Mouse (Mus musculus): ENCODE measurements around the gene Rad51b. TPM values are rescaled to one million over a fixed set of nuclear protein-coding genes. Genes with fewer than 3 reads are reported as not detected.

Gene Rad51b
- total RNA-seq (2021): under 1 TPM; 0.47 to 0.50 TPM
- polyA plus RNA-seq (2012; rRNA removed): 0.26 and 0.49 TPM in 2 replicates
- long read RNA-seq: 0 reads

DNA sequence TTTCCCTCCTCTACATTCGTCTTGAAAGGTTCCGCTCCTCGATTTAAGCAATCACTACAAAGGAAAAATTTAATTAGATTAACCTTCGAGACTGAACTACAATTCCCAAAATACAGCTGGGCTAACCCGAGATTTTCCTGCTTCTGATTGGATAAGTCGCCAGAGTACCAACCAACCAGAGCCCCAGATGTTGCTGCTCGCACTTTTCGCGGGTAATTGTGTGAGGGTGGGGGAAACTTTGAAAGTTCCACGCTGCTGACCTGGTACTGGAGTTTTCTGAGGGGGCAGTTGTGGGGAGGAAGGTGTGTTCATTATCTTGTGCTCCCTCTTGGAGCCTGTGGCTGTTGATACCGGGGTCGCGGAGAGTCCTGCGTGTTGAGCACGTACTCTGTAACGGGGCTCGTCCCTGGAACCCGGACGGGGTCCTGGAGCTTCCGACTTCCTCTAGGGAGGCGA lies at the start of gene Rad51b:
Rad51b (plus strand) TSS at position 162 of the 456 bp plus-strand sequence.
- H3K79me2 ChIP-seq (replicated peaks; ENCODE audit: control insufficient read depth, insufficient read depth, low read length): no peaks in the 10 kb centered on the region
- H3K4me3 ChIP-seq: peak within 1 kb of the TSS; percentile 92
- peak within 1 kb of the TSS; percentile 71 for H3K27ac ChIP-seq
- H3K9ac ChIP-seq (ENCODE audit: low read depth, low read length): peak within 1 kb of the TSS; percentile 83
- peak; percentile 70 to 82 for DNase-seq
- no peaks in the 10 kb centered on the region for H3K27me3 ChIP-seq (ENCODE audit: control insufficient read depth, insufficient read depth, low read length)
- H3K4me1 ChIP-seq (ENCODE audit: control insufficient read depth, insufficient read depth, low read length): peaks cover 2% of the 10 kb centered on the region
- H3K36me3 ChIP-seq (ENCODE audit: control insufficient read depth, insufficient read depth, low read length): no peaks in the 10 kb centered on the region; the same call in 1 of the 2 replicates
- WGBS: under 1% methylated on average over 21 of the region's 21 CpGs
- intact Hi-C loops (cut with DNase I): no loop called here
- TF ChIP-seq CTCF (IDR thresholded peaks at IDR 0.05) (no peak), EP300 (IDR thresholded peaks at IDR 0.05; ENCODE audit: insufficient read depth, low read depth, low read length) (no peak), POLR2A (IDR thresholded peaks at IDR 0.05; ENCODE audit: insufficient read depth, low read depth, low read length) (no peak)

DNA sequence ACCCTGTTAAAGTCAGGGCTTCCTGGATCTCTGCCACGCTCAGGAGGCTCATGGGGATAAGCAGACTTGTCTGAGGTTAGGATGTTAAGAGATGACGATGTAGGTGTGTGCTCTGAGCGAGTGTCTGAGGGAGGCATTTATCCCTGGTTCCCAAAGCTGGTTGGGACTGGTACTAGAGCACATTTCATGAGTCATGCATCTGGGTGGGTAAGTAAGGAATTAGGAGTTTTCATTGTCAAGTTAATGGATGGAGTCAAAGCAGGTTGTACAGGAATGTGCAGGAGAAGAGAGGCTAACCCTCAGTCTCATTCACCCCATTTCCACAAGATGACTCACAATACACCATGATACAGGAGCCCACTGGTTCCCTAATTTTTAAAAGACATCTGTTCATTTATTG lies 49.0 kb upstream of the Rad51b start:
- Histone ChIP-seq H3K27ac (no peak overlapping the region), H3K4me3 (no peak overlapping the region), H3K79me2 (replicated peaks; ENCODE audit: control insufficient read depth, insufficient read depth, low read length) (no peaks in the 10 kb centered on the region), H3K4me1 (ENCODE audit: control insufficient read depth, insufficient read depth, low read length) (no peaks in the 10 kb centered on the region), H3K36me3 (ENCODE audit: control insufficient read depth, insufficient read depth, low read length) (no peaks in the 10 kb centered on the region), H3K27me3 (ENCODE audit: control insufficient read depth, insufficient read depth, low read length) (no peaks in the 10 kb centered on the region), H3K9ac (ENCODE audit: low read depth, low read length) (no peak overlapping the region)
- DNase-seq: no peak
- intact Hi-C loops (cut with DNase I): no loop called here
- WGBS: 89% methylated on average over 3 of the region's 3 CpGs
- no peak for TF ChIP-seq POLR2A (IDR thresholded peaks at IDR 0.05; ENCODE audit: insufficient read depth, low read depth, low read length)
- TF ChIP-seq CTCF (IDR thresholded peaks at IDR 0.05): no peak
- TF ChIP-seq EP300 (IDR thresholded peaks at IDR 0.05; ENCODE audit: insufficient read depth, low read depth, low read length): no peak

DNA sequence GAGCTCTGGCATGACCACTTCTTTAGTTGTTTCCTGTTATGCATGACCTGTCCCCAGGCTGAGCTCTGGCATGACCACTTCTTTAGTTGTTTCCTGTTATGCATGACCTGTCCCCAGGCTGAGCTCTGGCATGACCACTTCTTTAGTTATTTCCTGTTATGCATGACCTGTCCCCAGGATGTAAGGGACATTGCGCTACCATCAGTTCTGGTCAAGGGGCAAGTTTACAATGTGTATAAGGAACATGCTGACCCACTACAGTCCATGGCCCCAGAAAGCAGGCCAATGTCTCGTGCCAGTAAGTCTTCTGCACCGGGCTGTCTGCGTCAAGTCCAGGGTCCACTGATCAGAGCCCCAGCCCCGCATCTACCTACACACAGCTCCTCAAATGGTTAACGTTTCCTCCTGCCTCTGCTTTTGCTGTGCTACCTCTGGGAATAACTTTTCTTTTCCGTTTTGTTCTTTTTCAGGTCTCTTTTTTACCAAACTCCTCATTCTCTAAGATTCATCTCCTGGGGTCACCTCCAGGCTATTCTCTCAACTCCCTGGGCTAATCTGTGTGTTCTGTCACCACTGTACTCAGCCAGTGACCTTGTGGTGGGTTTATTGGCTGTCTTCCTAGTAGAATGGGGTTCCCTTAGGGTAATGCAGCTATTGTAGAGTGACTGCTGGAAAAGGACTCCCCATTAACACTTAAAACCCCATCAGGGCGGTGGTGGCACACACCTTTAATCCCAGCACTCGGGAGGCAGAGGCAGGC lies 43.6 kb upstream of the Rad51b start:
- no peak overlapping the region for H3K27ac ChIP-seq
- 0 out of 2 replicates have a peak, but pooled peaks cover 1% of the 10 kb centered on the region for H3K4me1 ChIP-seq (ENCODE audit: control insufficient read depth, insufficient read depth, low read length)
- no peaks in the 10 kb centered on the region; the same call in 1 of the 2 replicates for H3K36me3 ChIP-seq (ENCODE audit: control insufficient read depth, insufficient read depth, low read length)
- 74% methylated on average over 9 of the region's 9 CpGs for WGBS
- DNase-seq: no peak
- H3K79me2 ChIP-seq (replicated peaks; ENCODE audit: control insufficient read depth, insufficient read depth, low read length): no peaks in the 10 kb centered on the region
- no peak overlapping the region for H3K4me3 ChIP-seq
- TF ChIP-seq CTCF (IDR thresholded peaks at IDR 0.05) (no peak), EP300 (IDR thresholded peaks at IDR 0.05; ENCODE audit: insufficient read depth, low read depth, low read length) (no peak), POLR2A (IDR thresholded peaks at IDR 0.05; ENCODE audit: insufficient read depth, low read depth, low read length) (no peak)
- H3K9ac ChIP-seq (ENCODE audit: low read depth, low read length): no peak overlapping the region
- no peaks in the 10 kb centered on the region for H3K27me3 ChIP-seq (ENCODE audit: control insufficient read depth, insufficient read depth, low read length)
- intact Hi-C loops (cut with DNase I): no loop called here

DNA sequence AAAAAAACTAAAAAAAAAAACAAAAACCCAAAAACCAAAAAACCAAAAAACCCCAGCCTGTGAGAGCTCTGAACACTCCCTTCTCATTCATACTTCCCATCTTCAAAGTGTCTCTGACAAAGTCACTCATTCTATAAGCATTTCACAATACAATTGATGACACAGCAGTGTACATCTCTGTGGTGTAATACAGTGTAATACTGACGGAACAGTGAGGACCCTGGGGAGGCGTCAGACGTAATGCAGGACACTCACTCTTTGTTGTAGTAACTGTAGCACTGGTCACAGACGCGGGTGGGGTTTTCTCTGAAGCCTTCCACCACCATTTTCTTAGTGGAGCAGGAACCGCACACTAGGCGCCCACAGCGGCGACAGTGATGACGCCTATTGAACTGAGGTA lies 42.1 kb upstream of the Rad51b start:
- DNase-seq: no peak
- TF ChIP-seq CTCF (IDR thresholded peaks at IDR 0.05) (no peak), EP300 (IDR thresholded peaks at IDR 0.05; ENCODE audit: insufficient read depth, low read depth, low read length) (no peak), POLR2A (IDR thresholded peaks at IDR 0.05; ENCODE audit: insufficient read depth, low read depth, low read length) (no peak)
- Histone ChIP-seq H3K79me2 (replicated peaks; ENCODE audit: control insufficient read depth, insufficient read depth, low read length) (no peaks in the 10 kb centered on the region), H3K36me3 (ENCODE audit: control insufficient read depth, insufficient read depth, low read length) (no peaks in the 10 kb centered on the region; the same call in 1 of the 2 replicates), H3K27ac (no peak overlapping the region), H3K9ac (ENCODE audit: low read depth, low read length) (no peak overlapping the region), H3K27me3 (ENCODE audit: control insufficient read depth, insufficient read depth, low read length) (no peaks in the 10 kb centered on the region), H3K4me1 (ENCODE audit: control insufficient read depth, insufficient read depth, low read length) (0 out of 2 replicates have a peak, but pooled peaks cover 1% of the 10 kb centered on the region), H3K4me3 (no peak overlapping the region)
- intact Hi-C loops (cut with DNase I): no loop called here
- WGBS: 95% methylated on average over 10 of the region's 10 CpGs

GRCm38 (mm10) chr12:79260154-79260553 lies 36.9 kb upstream of the Rad51b start:
- no peak overlapping the region for H3K9ac ChIP-seq (ENCODE audit: low read depth, low read length)
- intact Hi-C loops (cut with DNase I): loop anchor here (5.0 kb wide), 1 partner anchor 68 kb away; the partner anchor contains the start of gene Rdh11
- no peak for TF ChIP-seq CTCF (IDR thresholded peaks at IDR 0.05)
- no peak for TF ChIP-seq POLR2A (IDR thresholded peaks at IDR 0.05; ENCODE audit: insufficient read depth, low read depth, low read length)
- TF ChIP-seq EP300 (IDR thresholded peaks at IDR 0.05; ENCODE audit: insufficient read depth, low read depth, low read length): no peak
- H3K27me3 ChIP-seq (ENCODE audit: control insufficient read depth, insufficient read depth, low read length): no peaks in the 10 kb centered on the region
- DNase-seq: no peak
- WGBS: 93% methylated on average over 2 of the region's 2 CpGs
- H3K79me2 ChIP-seq (replicated peaks; ENCODE audit: control insufficient read depth, insufficient read depth, low read length): no peaks in the 10 kb centered on the region
- no peaks in the 10 kb centered on the region for H3K4me1 ChIP-seq (ENCODE audit: control insufficient read depth, insufficient read depth, low read length)
- no peak overlapping the region for H3K27ac ChIP-seq
- no peak overlapping the region for H3K4me3 ChIP-seq
- no peaks in the 10 kb centered on the region for H3K36me3 ChIP-seq (ENCODE audit: control insufficient read depth, insufficient read depth, low read length)

DNA sequence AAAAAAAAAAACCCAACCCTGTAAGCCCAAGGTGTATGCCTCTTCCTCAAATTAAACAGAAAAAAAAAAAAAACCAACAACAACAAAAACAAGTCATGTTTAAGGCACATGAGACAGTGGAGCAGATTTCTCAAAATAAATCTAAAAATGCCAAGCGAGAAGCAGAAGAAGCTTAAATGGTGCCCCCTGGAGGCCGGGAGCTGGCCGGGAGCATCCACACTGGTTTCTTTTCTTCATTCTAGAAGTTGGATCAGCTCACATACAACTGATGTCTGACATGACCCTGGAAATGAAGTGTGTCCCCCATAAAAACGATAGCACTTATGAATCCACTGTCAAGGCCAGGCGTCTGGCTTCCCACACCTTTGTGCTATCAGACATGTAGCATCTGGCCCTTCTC lies 36.0 kb upstream of the Rad51b start:
- no peak overlapping the region for H3K4me3 ChIP-seq
- no peaks in the 10 kb centered on the region for H3K36me3 ChIP-seq (ENCODE audit: control insufficient read depth, insufficient read depth, low read length)
- no peaks in the 10 kb centered on the region for H3K79me2 ChIP-seq (replicated peaks; ENCODE audit: control insufficient read depth, insufficient read depth, low read length)
- H3K27me3 ChIP-seq (ENCODE audit: control insufficient read depth, insufficient read depth, low read length): no peaks in the 10 kb centered on the region
- 56% methylated on average over 5 of the region's 5 CpGs for WGBS
- DNase-seq: peak in 1 of 2 experiments; percentile 30
- intact Hi-C loops (cut with DNase I): loop anchor here (5.0 kb wide), 1 partner anchor 69 kb away; the partner anchor contains the start of gene Rdh11
- H3K4me1 ChIP-seq (ENCODE audit: control insufficient read depth, insufficient read depth, low read length): no peaks in the 10 kb centered on the region
- H3K27ac ChIP-seq: no peak overlapping the region
- TF ChIP-seq EP300 (IDR thresholded peaks at IDR 0.05; ENCODE audit: insufficient read depth, low read depth, low read length) (no peak), CTCF (IDR thresholded peaks at IDR 0.05) (peak; percentile 58)
- H3K9ac ChIP-seq (ENCODE audit: low read depth, low read length): no peak overlapping the region

Measured in heart, adult 2 months (tissue).